Mouse (Mus musculus) gastrocnemius, postnatal 25 days (tissue): ENCODE measurements around the gene Iffo2. TPM values are rescaled to one million over a fixed set of nuclear protein-coding genes. Genes with fewer than 3 reads are reported as not detected.

ENCODE experiments used
- DNase-seq: peaks from one replicate; pipeline ENCODE4 v3.0.0; 2022
- microRNA-seq, 2 experiments: library from miRNA; unstranded; fragments of <30 nt; microRNA quantifications; one replicate each; pipeline ENCODE4 v1.2.0; 2021; ENCODE audit warnings: borderline replicate concordance in 2 of 2
- total RNA-seq, 2 experiments: library from RNA; stranded (reverse); gene quantifications; 1 replicate in 1 of 2; 2 replicates in 1 of 2; pipeline ENCODE4 v1.2.3; 2021

Gene Iffo2
- total RNA-seq, 2 experiments from 2014 or later, result 2.2 to 2.7 TPM

DNA sequence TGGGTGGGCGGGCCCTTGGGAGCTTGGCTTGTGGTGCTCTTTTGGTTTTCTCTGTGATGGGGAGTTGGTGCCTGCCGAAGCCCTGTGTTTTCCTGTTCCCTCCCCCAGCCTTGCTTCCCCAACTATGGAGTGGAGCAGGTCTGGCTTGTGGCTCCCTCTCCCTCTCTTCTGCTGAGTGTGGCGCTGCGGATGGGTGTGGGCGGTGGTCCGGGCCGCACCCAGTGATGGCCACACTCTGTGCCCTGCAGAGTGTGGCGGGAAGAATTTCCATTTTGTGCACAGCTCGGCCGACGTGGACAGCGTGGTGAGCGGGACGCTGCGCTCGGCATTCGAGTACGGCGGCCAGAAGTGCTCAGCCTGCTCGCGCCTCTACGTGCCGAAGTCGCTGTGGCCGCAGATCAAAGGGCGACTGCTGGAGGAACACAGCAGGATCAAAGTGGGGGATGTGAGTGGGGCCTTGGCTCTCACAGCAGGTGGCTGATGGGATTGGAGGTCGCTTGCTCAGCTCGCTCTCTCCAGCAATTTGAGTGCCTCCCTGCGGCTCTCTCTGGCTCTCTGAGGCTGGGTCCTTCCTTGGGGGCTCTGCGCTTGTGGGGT lies 111.6 kb downstream of the Iffo2 start:
- no peak for DNase-seq

GRCm38 (mm10) chr4:139643972-139644371 lies 113.6 kb downstream of the Iffo2 start:
- DNase-seq, result peak; percentile 60

DNA sequence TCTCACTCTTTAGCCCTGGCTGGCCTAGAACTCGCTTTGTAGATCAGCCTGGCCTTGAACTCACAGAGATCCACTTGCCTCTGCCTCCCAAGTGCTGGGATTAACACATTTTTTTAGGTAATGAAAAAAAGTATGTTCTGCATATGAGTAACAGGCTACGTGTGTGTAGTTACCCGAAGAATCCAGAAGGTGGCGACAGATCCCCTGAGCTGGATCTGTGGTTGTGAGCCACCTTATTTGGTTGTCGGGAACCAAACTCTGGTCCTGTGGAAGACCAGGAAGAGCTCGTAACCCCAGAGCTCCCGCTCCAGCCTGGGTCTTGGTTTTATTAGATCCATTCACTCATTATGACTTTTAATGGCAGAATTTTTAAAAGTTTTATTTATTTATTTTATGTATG lies 116.6 kb downstream of the Iffo2 start:
- no peak for DNase-seq

DNA sequence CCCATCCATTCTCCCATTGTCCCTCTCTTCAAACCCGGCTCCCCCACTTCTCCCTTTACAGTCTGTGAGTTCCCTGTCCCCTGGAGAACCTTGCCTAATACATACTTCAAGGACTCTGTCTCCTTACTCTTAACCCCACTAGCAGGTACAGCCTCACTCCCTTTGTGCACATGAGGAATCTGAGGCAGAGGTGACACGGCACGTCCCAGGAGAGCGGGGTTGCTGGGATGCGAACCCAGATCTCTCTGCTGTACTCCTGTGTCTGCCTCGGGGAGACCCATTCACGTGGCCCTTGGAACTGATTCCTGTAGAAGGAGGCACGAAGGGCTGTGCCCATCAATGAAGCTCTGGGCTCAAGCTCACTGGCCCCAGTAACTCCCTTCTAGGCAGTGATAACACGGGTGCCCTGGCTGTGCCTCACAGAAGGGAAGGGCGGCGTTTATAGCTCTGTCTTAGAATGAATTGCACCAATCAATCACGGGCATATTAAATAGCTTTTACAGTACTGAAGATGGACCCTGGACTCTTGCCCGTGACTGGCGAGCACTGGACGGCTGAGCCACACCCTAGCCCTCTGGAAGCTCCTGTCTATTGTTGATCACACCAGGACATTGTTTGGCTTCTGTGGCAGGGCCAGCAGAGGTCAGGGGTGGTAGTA lies 119.9 kb downstream of the Iffo2 start:
- DNase-seq, result no peak

DNA sequence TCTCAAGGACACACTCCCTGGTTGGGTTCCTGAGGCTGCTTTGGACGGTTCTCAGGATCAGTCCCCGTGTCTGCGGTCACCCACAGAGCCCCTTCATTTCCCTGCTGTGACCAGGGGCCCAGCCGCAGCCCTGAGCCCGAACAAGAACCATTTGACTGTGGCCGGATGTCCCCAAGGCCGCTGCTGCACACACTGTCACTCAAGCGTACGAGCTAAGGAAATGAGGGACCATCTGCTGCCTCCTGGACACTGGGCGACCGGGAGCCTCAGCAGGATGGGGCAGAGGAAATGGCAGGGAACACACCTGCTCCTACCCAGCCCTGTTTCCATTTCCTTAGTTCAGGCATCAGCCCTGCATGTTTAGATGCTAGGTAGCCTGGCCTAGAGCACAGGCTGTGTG lies 120.6 kb downstream of the Iffo2 start:
- DNase-seq, result no peak

GRCm38 (mm10) chr4:139653238-139653637 lies 122.9 kb downstream of the Iffo2 start, which contains the start of gene Tas1r2:
Tas1r2 (plus strand) TSS chr4:139653538.
- no peak for DNase-seq

DNA sequence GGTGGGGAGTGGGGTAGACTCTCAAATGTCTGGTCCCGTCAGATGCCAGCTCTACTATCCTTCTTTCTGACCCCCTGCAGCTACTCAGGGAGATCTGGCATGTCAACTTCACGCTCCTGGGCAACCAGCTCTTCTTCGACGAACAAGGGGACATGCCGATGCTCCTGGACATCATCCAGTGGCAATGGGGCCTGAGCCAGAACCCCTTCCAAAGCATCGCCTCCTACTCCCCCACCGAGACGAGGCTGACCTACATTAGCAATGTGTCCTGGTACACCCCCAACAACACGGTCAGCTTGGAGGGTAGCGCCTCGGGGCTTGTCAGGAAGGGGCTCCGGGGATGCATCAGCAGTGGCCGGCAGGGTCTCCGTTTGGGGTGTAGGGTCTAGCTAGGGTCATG lies 131.5 kb downstream of the Iffo2 start:
- no peak for DNase-seq

- DNase-seq, result no peak
Measured at GRCm38 (mm10) chr4:139667632-139668031, 137.3 kb downstream of the Iffo2 start.

DNA sequence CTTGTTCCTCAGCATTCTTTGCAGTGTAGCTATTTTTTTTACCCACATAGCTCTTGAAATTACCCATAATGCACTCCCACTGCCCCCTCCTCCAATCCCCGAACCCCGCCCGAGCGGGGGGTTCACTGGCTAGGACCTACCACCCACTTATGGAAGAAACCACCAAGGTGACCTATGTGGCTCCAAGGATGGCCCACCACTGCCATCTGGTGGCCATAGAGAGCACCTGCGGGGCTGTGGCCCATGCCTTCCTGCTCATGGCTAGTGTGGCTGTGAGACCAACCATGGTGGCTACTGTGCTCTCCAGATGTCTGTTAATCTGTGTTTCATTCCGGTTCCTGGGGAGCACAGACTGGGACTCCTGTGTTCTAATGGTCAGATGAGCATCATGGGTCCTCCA lies 139.5 kb downstream of the Iffo2 start:
- no peak for DNase-seq

Small RNA genes lying within 50 kb of the gene (microRNA-seq; reads per million reads assigned to microRNA genes)
- 0 reads per million in 2 experiments for gene Gm25571
- gene Mir7020, result 0 to 0.26 reads per million in 2 experiments

Other genes with a start within 250 kb of the Iffo2 start
- 1 to 10 TPM; 4.9 to 6.9 TPM for gene Pqlc2, start 219.8 kb upstream of the Iffo2 start, total RNA-seq
- gene Akr7a5, start 219.8 kb upstream of the Iffo2 start, total RNA-seq, result 10 to 100 TPM; 30.5 to 35.9 TPM
- 10 to 100 TPM; 32.7 to 33.3 TPM for gene Mrto4, start 178.0 kb upstream of the Iffo2 start, total RNA-seq
- 10 to 100 TPM; 26.3 to 28.4 TPM for gene Emc1, start 178.0 kb upstream of the Iffo2 start, total RNA-seq
- gene Ubr4, start 177.9 kb upstream of the Iffo2 start, total RNA-seq, result 10 to 100 TPM; 79.0 to 90.6 TPM
- under 1 TPM in 1 of 2 experiments, not detected in 1; 0.08 TPM for gene Gm21969, start 72.6 kb downstream of the Iffo2 start, total RNA-seq
- 10 to 100 TPM; 62.2 to 72.0 TPM for gene Aldh4a1, start 92.3 kb downstream of the Iffo2 start, total RNA-seq
- not detected for gene Tas1r2, start 123.0 kb downstream of the Iffo2 start, total RNA-seq